Mouse (Mus musculus) lung, adult 2 months (tissue): ENCODE results near the gene Pdgfb. TPM values are rescaled to one million over a fixed set of nuclear protein-coding genes. Genes with fewer than 3 reads are reported as not detected.

Experiments
- DNase-seq: peaks from one replicate; pipeline ENCODE4 v3.0.0; 2022
- H3K4me1 ChIP-seq: fragments of 200-500 bp; 2 replicates; pipeline ENCODE4 v1.6.1; 2011; ENCODE audit warnings: low read length; ENCODE audit not compliant: control insufficient read depth, insufficient read depth
- H3K4me3 ChIP-seq: fragments of 200-500 bp; replicated peaks from 2 replicates; pipeline ENCODE3; 2011; ENCODE audit warnings: low read depth, mild to moderate bottlenecking, control low read depth, low read length; ENCODE audit errors: extremely low read depth
- CTCF ChIP-seq: fragments of 200-500 bp; IDR thresholded peaks from 2 replicates; pipeline ENCODE4 v1.5.1; 2011; ENCODE audit warnings: mild to moderate bottlenecking, low read length, control low read depth; ENCODE audit not compliant: insufficient read depth
- POLR2A ChIP-seq: fragments of 200-500 bp; IDR thresholded peaks from 2 replicates; pipeline ENCODE4 v1.6.1; 2011; ENCODE audit warnings: low read depth, mild to moderate bottlenecking, control low read depth, low read length, borderline replicate concordance; ENCODE audit errors: extremely low read depth
- WGBS: fragments of 180-500 bp; shearing (Covaris S2); methylation state at CpG from one replicate; pipeline ENCODE4 v1.1.7; 2018; 5-methylcytosine and 5-hydroxymethylcytosine counted together
- polyA plus RNA-seq: library from polyadenylated mRNA; depleted of rRNA; stranded (reverse); fragments of >200 nt; gene quantifications from 2 replicates; pipeline ENCODE4 v1.2.3, GENCODE M21; 2012

Gene Pdgfb
- polyA plus RNA-seq, 1 experiment, result 155 TPM

- DNase-seq, result peak; percentile 50
- 41% methylated on average over 7 of the region's 7 CpGs for WGBS
- Histone ChIP-seq H3K4me3 (no peak overlapping the region), H3K4me1 (peaks cover 3% of the 10 kb centered on the region; the same call in 1 of the 2 replicates)
- TF ChIP-seq CTCF (no peak), POLR2A (no peak)
These were observed 30.6 kb downstream of the Pdgfb start for GRCm38 (mm10) chr15:79984152-79984551.

GRCm38 (mm10) chr15:79980716-79981115, 34.1 kb downstream of the Pdgfb start:
- TF ChIP-seq CTCF (no peak), POLR2A (no peak)
- WGBS, result 59% methylated on average over 11 of the region's 11 CpGs
- no peak overlapping the region for H3K4me3 ChIP-seq
- H3K4me1 ChIP-seq, result peaks cover 3% of the 10 kb centered on the region; the same call in 1 of the 2 replicates
- peak; percentile 25 for DNase-seq

- H3K4me3 ChIP-seq, result no peak overlapping the region
- TF ChIP-seq POLR2A, result no peak
- no peak for TF ChIP-seq CTCF
- DNase-seq, result no peak
- WGBS, result 95% methylated on average over 11 of the region's 11 CpGs
- no peaks in the 10 kb centered on the region for H3K4me1 ChIP-seq
These were observed 42.6 kb downstream of the Pdgfb start for GRCm38 (mm10) chr15:79972186-79972585.

GRCm38 (mm10) chr15:79970940-79971339, 43.8 kb downstream of the Pdgfb start, which contains the start of gene Cbx7:
Gene Cbx7 (minus strand): TSS chr15:79971119.
- TF ChIP-seq POLR2A (no peak), CTCF (no peak)
- WGBS, result 94% methylated on average over 11 of the region's 11 CpGs
- no peak for DNase-seq
- no peak within 1 kb of the TSS for H3K4me3 ChIP-seq
- no peaks in the 10 kb centered on the region for H3K4me1 ChIP-seq

GRCm38 (mm10) chr15:79970491-79970890, 44.3 kb downstream of the Pdgfb start:
- Histone ChIP-seq H3K4me1 (no peaks in the 10 kb centered on the region), H3K4me3 (no peak overlapping the region)
- 96% methylated on average over 18 of the region's 18 CpGs for WGBS
- TF ChIP-seq POLR2A, result no peak
- no peak for TF ChIP-seq CTCF
- DNase-seq, result no peak

GRCm38 (mm10) chr15:79967346-79967745, 47.4 kb downstream of the Pdgfb start:
- no peak for TF ChIP-seq CTCF
- no peak for TF ChIP-seq POLR2A
- 88% methylated on average over 6 of the region's 6 CpGs for WGBS
- Histone ChIP-seq H3K4me3 (no peak overlapping the region), H3K4me1 (no peaks in the 10 kb centered on the region)
- DNase-seq, result no peak

- WGBS, result 74% methylated on average over 7 of the region's 7 CpGs
- Histone ChIP-seq H3K4me3 (no peak overlapping the region), H3K4me1 (no peaks in the 10 kb centered on the region)
- no peak for DNase-seq
- TF ChIP-seq POLR2A (no peak), CTCF (no peak)
These were observed 50.4 kb downstream of the Pdgfb start for GRCm38 (mm10) chr15:79964376-79964775.

GRCm38 (mm10) chr15:79962661-79963060, 52.1 kb downstream of the Pdgfb start:
- no peak for TF ChIP-seq CTCF
- no peak for TF ChIP-seq POLR2A
- DNase-seq, result no peak
- WGBS, result 91% methylated on average over 18 of the region's 18 CpGs
- H3K4me1 ChIP-seq, result no peaks in the 10 kb centered on the region
- no peak overlapping the region for H3K4me3 ChIP-seq

GRCm38 (mm10) chr15:79961366-79961921, 53.3 kb downstream of the Pdgfb start:
- 77% methylated on average over 9 of the region's 9 CpGs for WGBS
- no peak for DNase-seq
- no peaks in the 10 kb centered on the region for H3K4me1 ChIP-seq
- H3K4me3 ChIP-seq, result no peak overlapping the region
- TF ChIP-seq POLR2A, result no peak
- TF ChIP-seq CTCF, result 0 out of 2 replicates have a peak, but pooled peaks have one; percentile 9

- WGBS, result 50% methylated on average over 3 of the region's 3 CpGs
- TF ChIP-seq POLR2A (no peak), CTCF (no peak)
- DNase-seq, result no peak
- H3K4me1 ChIP-seq, result 0 out of 2 replicates have a peak, but pooled peaks cover 2% of the 10 kb centered on the region
- H3K4me3 ChIP-seq, result no peak overlapping the region
These were observed 56.4 kb downstream of the Pdgfb start for GRCm38 (mm10) chr15:79958418-79958817.
